Mouse (Mus musculus): ENCODE measurements around the gene Cherp.

- TF ChIP-seq CTCF (conservative IDR thresholded peaks at IDR 0.05; ENCODE audit: low read length) (no peak), POU5F1 (IDR thresholded peaks at IDR 0.05; ENCODE audit: borderline replicate concordance, low read length) (no peak), NANOG (IDR thresholded peaks at IDR 0.05; ENCODE audit: borderline replicate concordance, low read length) (no peak)
Measured at GRCm38 (mm10) chr8:72455317-72455716, 19.7 kb downstream of the Cherp start.
